Mouse (Mus musculus) midbrain, embryonic 14.5 days (tissue): ENCODE data around the gene Chmp4b. TPM values are rescaled to one million over a fixed set of nuclear protein-coding genes. Genes with fewer than 3 reads are reported as not detected.

Experiments
- ATAC-seq: fragments of 200-750 bp; cut with Nextera tagmentation; 2 replicates; pipeline ENCODE4 v1.8.0; 2017; ENCODE audit warnings: moderate number of reproducible peaks, moderate library complexity; ENCODE audit not compliant: low FRiP score, low TSS enrichment
- DNase-seq: peaks from one replicate; pipeline ENCODE4 v3.0.0-alpha.2; 2015
- H3K27ac ChIP-seq: fragments of 300-500 bp; sonication (generic); replicated peaks from 2 replicates; pipeline ENCODE4 v1.5.1; 2014; ENCODE audit warnings: mild to moderate bottlenecking, low read depth, low read length, moderate library complexity
- H3K27me3 ChIP-seq: fragments of 300-500 bp; sonication (generic); 2 replicates; pipeline ENCODE4 v1.6.1; 2014; ENCODE audit warnings: low read length, control low read depth, mixed read lengths; ENCODE audit not compliant: control insufficient read depth, insufficient read depth
- H3K36me3 ChIP-seq: fragments of 300-500 bp; sonication (generic); 2 replicates; pipeline ENCODE4 v1.6.1; 2014; ENCODE audit warnings: low read length, control low read depth; ENCODE audit not compliant: control insufficient read depth, insufficient read depth
- H3K4me1 ChIP-seq: fragments of 300-500 bp; sonication (generic); 2 replicates; pipeline ENCODE4 v1.6.1; 2014; ENCODE audit warnings: mild to moderate bottlenecking, antibody characterized with exemption, low read length, control low read depth; ENCODE audit not compliant: control insufficient read depth, insufficient read depth
- H3K4me2 ChIP-seq: fragments of 300-500 bp; sonication (generic); 2 replicates; pipeline ENCODE4 v1.6.1; 2014; ENCODE audit warnings: mild to moderate bottlenecking, low read length, moderate library complexity
- H3K4me3 ChIP-seq: fragments of 300-500 bp; sonication (generic); replicated peaks from 2 replicates; pipeline ENCODE4 v1.5.1; 2014; ENCODE audit warnings: low read depth, low read length
- H3K9ac ChIP-seq: fragments of 300-500 bp; sonication (generic); replicated peaks from 2 replicates; pipeline ENCODE4 v1.6.1; 2014; ENCODE audit warnings: mild to moderate bottlenecking, low read length, moderate library complexity
- H3K9me3 ChIP-seq: fragments of 300-500 bp; sonication (generic); 2 replicates; pipeline ENCODE4 v1.6.1; 2016; ENCODE audit warnings: low read length, control low read depth, mixed read lengths; ENCODE audit not compliant: control insufficient read depth
- WGBS: fragments of 180-500 bp; shearing (Covaris S2); extraction: QIAGEN DNeasy Blood & Tissue Kit; methylation state at CpG from one replicate; pipeline ENCODE4 v1.1.7; 2014; 5-methylcytosine and 5-hydroxymethylcytosine counted together
- polyA plus RNA-seq: library from polyadenylated mRNA; unstranded; fragments of >200 nt; fragmentation: Nextera tagmentation; extraction: Ambion mirVana; gene quantifications from 2 replicates; pipeline ENCODE4 v1.2.1, GENCODE M21; 2014

Gene Chmp4b
- polyA plus RNA-seq, 1 experiment from 2014 or later: 20.4 TPM

DNA sequence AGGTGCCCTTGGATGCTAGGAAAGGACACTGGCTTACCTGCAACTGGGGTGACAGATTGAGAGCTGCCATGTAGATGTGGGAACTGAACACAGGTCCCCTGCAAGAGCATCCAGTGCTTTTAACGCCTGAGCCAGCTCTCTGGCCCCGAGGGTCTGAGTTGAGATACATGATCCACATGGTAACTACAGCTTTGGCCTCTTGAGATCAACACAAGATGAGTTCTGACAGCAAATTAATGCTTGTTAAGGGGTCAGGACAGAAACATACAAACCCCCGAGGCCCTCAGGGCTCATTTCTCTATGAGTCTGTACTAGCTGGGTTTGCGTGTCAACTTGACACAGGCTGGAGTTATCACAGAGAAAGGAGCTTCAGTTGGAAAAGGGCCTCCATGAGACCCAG lies 92.4 kb downstream of the Chmp4b start:
- 76% methylated on average over 4 of the region's 4 CpGs for WGBS
- Histone ChIP-seq H3K4me3 (no peak overlapping the region), H3K4me1 (no peaks in the 10 kb centered on the region), H3K4me2 (no peak overlapping the region), H3K27me3 (no peaks in the 10 kb centered on the region), H3K36me3 (no peaks in the 10 kb centered on the region), H3K27ac (no peak overlapping the region), H3K9ac (no peak overlapping the region), H3K9me3 (no peaks in the 10 kb centered on the region)
- DNase-seq (no peak), ATAC-seq (no peak)

Other genes with a start within 250 kb of the Chmp4b start
- gene Snta1, start 243.6 kb upstream of the Chmp4b start, polyA plus RNA-seq: 4.0 and 5.8 TPM in 2 replicates
- gene Cbfa2t2, start 215.2 kb upstream of the Chmp4b start, polyA plus RNA-seq: 45.5 and 65.6 TPM in 2 replicates
- gene 1700003F12Rik, start 104.6 kb upstream of the Chmp4b start, polyA plus RNA-seq: 1.1 and 2.1 TPM in 2 replicates
- gene Actl10, start 99.9 kb upstream of the Chmp4b start, polyA plus RNA-seq: 0.19 and 0.28 TPM in 2 replicates
- 15.1 and 16.0 TPM in 2 replicates for gene Necab3, start 92.8 kb upstream of the Chmp4b start, polyA plus RNA-seq
- 3.1 and 3.2 TPM in 2 replicates for gene E2f1, start 81.8 kb upstream of the Chmp4b start, polyA plus RNA-seq
- 14.2 and 15.0 TPM in 2 replicates for gene Pxmp4, start 48.0 kb upstream of the Chmp4b start, polyA plus RNA-seq
- 2.2 and 2.6 TPM in 2 replicates for gene Zfp341, start 38.4 kb upstream of the Chmp4b start, polyA plus RNA-seq
- 0.50 and 1.6 TPM in 2 replicates for gene 4930519P11Rik, start 38.3 kb upstream of the Chmp4b start, polyA plus RNA-seq
- not detected in 2 replicates for gene Gm14214, start 118.3 kb downstream of the Chmp4b start, polyA plus RNA-seq
- gene Raly, start 139.4 kb downstream of the Chmp4b start, polyA plus RNA-seq: 58.3 and 194 TPM in 2 replicates
- 3.8 TPM in 1 of 2 replicates, not detected in the other for gene a, start 139.7 kb downstream of the Chmp4b start, polyA plus RNA-seq
- gene Eif2s2, start 241.2 kb downstream of the Chmp4b start, polyA plus RNA-seq: 78.8 and 80.1 TPM in 2 replicates